Mouse (Mus musculus): Measurements from ENCODE around the gene Bnip1.

DNA sequence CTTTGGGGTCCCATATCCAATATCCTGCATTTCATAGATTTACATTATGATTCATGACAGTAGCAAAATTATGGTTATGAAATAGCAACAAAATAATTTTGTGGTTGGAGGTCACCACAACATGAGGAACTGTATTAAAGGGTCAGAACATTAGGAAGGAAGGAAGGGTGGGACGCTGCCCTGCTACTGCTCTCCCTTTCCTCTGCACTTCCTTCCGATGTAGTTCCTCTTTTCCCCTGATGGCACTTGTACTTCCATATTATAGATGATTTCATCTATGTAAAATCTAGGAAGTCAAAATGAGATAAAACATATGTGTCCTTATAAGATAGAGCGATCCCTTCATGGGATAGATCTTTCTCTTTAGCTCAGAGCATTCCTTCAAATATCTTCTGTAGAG is 30.9 kb upstream of the Bnip1 start:
- TF ChIP-seq CTCF (IDR thresholded peaks at IDR 0.05; ENCODE audit: control insufficient read depth, insufficient read depth, insufficient read length), result no peak
- no peak for TF ChIP-seq USF1 (IDR thresholded peaks at IDR 0.05; ENCODE audit: low read depth)
- no peak for TF ChIP-seq MYOD1 (IDR thresholded peaks at IDR 0.05; ENCODE audit: control insufficient read depth, insufficient read length, low read depth)
- TF ChIP-seq CEBPB (IDR thresholded peaks at IDR 0.05; ENCODE audit: low read depth), result no peak

Data from C2C12 (cell line).